Mouse (Mus musculus) kidney, embryonic 15.5 days (tissue): ENCODE results near the gene Pcca. TPM values are rescaled to one million over a fixed set of nuclear protein-coding genes. Genes with fewer than 3 reads are reported as not detected.

Experiments used
- polyA plus RNA-seq: library from polyadenylated mRNA; unstranded; fragments of >200 nt; fragmentation: Nextera tagmentation; extraction: Ambion mirVana; gene quantifications from 2 replicates; pipeline ENCODE4 v1.2.1, GENCODE M21; 2015

Pcca gene
- polyA plus RNA-seq, 1 experiment from 2014 or later, result 23.9 TPM

Other genes with a start within 250 kb of the Pcca start
- 0.10 TPM in 1 of 2 replicates, not detected in the other for gene Gm5089, start 83.2 kb upstream of the Pcca start, polyA plus RNA-seq
- gene Zic5, start 68.6 kb upstream of the Pcca start, polyA plus RNA-seq, result 0.13 TPM in 1 of 2 replicates, not detected in the other
- gene Zic2, start 58.9 kb upstream of the Pcca start, polyA plus RNA-seq, result not detected in 2 replicates
- gene Gm10837, start 43.7 kb upstream of the Pcca start, polyA plus RNA-seq, result not detected in 2 replicates